Mouse (Mus musculus): ENCODE data around the gene 2510039O18Rik. TPM values are rescaled to one million over a fixed set of nuclear protein-coding genes. Genes with fewer than 3 reads are reported as not detected.
A peak's percentile ranks its signal among the peaks of the same experiment; 100 is the strongest.

The 2510039O18Rik gene
- total and polyA plus RNA-seq, 3 experiments = 23.9 to 32.8 (median 27.9) TPM

DNA sequence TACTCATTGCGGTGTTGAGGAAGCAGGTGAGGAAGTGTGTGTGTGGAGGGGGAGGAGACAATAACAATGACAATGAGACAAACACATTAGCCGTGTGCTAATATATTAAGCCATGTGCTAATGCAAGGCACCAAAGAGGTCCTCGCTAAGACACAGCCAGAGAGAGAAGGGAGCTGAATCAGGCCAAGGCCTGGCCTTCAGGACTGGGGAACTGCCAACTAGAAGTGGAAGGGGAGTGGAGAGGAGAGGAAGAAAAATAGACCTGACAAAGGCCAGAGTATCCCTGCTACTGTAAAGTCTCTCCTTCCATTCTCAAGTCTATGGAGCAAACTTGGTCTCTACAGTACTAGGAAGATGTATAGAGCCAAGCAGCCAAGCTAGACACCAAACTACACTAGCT lies 37.1 kb upstream of the 2510039O18Rik start:
- no peak overlapping the region for H3K27ac ChIP-seq (ENCODE audit: insufficient read depth, low read depth)
- peak overlapping the region; percentile 92 for H3K9ac ChIP-seq (ENCODE audit: insufficient read depth, low read depth)
- peaks cover 10 to 15% of the 10 kb centered on the region in 2 experiments for H3K4me1 ChIP-seq (ENCODE audit: control insufficient read depth in 1 of 2, insufficient read depth in 2 of 2)
- no peak for TF ChIP-seq CHD2 (IDR thresholded peaks at IDR 0.05; ENCODE audit: low read length)
- no peak for TF ChIP-seq ZKSCAN1 (IDR thresholded peaks at IDR 0.05; ENCODE audit: borderline replicate concordance, low read depth, low read length)
- TF ChIP-seq SMC3 (IDR thresholded peaks at IDR 0.05; ENCODE audit: low read depth, low read length) = no peak
- TF ChIP-seq MYC (IDR thresholded peaks at IDR 0.05; ENCODE audit: low read depth, low read length) = no peak
- TF ChIP-seq MAZ (IDR thresholded peaks at IDR 0.05; ENCODE audit: low read depth, low read length) = no peak
- TF ChIP-seq ETS1 (conservative IDR thresholded peaks at IDR 0.05; ENCODE audit: low read depth, low read length) = no peak
- no peak for TF ChIP-seq MXI1 (IDR thresholded peaks at IDR 0.05; ENCODE audit: low read depth, low read length)
- no peak for TF ChIP-seq PAX5 (IDR thresholded peaks at IDR 0.05; ENCODE audit: low read length)
- TF ChIP-seq ZNF384 (IDR thresholded peaks at IDR 0.05; ENCODE audit: low read depth, low read length) = no peak
- no peak for TF ChIP-seq NELFE (IDR thresholded peaks at IDR 0.05; ENCODE audit: low read depth, low read length)
- peak overlapping the region; percentile 83 to 95 (median 93) for H3K4me3 ChIP-seq (replicated peaks in 1 of 3; ENCODE audit: low read depth in 2 of 3, low read length in 2 of 3, poor library complexity in 1 of 3)
- H3K9me3 ChIP-seq (replicated peaks; ENCODE audit: low read length) = no peaks in the 10 kb centered on the region
- peak overlapping the region; percentile 82 for H3K4me2 ChIP-seq (ENCODE audit: insufficient read depth, low read depth, poor library complexity, severe bottlenecking)
- in situ Hi-C loops (cut with MboI; ENCODE audit: low pct_ligation_motif_present, low pct_unique_long_range_greater_than_20kb, low sequenced_read_pairs) (no loop called here), dilution Hi-C loops (cut with MboI; ENCODE audit: extremely low pct_ligation_motif_present, extremely low pct_unique_long_range_greater_than_20kb, low sequenced_read_pairs) (no loop called here)
- peaks cover 4% of the 10 kb centered on the region; the same call in 1 of the 2 replicates for H3K79me2 ChIP-seq (replicated peaks; ENCODE audit: control insufficient read depth, extremely low read depth, insufficient read depth, poor library complexity, severe bottlenecking)
- peaks cover 2% of the 10 kb centered on the region for H3K27me3 ChIP-seq (replicated peaks)
- H3K36me3 ChIP-seq (replicated peaks in 1 of 2; ENCODE audit: control insufficient read depth in 1 of 2, insufficient read depth in 1 of 2, low read length in 1 of 2) = peaks cover 24 to 46% of the 10 kb centered on the region in 2 experiments
- DNase-seq (ENCODE audit: extremely low read depth) = no peak

DNA sequence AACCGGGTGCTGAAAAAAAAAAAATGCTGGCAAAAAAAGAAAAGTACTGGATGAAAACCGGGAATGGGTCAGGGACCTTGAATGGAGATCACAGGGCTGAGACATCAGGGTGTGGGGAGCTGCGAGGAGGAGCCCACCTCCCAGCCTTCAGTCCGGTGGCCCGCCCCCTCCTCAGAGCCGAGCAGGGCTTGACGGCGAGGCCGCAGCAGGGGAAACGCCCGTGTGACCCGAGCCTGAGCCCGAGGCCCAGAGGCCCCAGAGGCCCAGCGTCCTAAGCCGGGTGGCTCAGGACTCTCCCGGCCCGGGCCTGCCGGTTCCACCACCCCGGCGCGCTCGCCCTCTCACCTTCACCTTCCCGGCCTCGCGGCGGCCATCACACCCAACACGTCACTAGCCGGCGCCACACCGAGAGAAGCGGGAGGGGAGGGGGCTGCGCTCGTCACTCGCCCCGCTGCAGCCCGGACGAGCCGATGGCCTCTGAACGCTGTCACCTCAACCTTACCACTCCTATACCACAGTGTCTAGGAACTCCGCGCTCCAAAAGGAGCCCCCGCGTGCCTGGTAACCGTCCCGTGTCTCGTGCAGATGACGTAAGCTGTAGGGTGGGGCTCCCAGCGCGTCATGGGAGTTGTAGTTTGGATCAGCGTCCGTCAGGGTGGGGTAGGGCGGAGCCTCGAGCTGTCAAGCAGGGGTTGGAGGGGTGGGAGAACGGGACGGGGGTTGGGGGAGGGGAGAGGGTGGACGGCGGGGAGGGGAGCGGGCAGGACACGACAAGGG lies 36.2 kb upstream of the 2510039O18Rik start, which contains the start of gene Mfn2:
Gene Mfn2 (minus strand): TSS at position 392 of the 777 bp plus-strand sequence.
- Histone ChIP-seq H3K9me3 (replicated peaks; ENCODE audit: low read length) (no peaks in the 10 kb centered on the region), H3K27ac (ENCODE audit: insufficient read depth, low read depth) (peak within 1 kb of the TSS; percentile 82), H3K4me2 (ENCODE audit: insufficient read depth, low read depth, poor library complexity, severe bottlenecking) (peak within 1 kb of the TSS; percentile 82), H3K36me3 (replicated peaks in 1 of 2; ENCODE audit: control insufficient read depth in 1 of 2, insufficient read depth in 1 of 2, low read length in 1 of 2) (peaks cover 17 to 37% of the 10 kb centered on the region in 2 experiments), H3K4me3 (replicated peaks in 1 of 3; ENCODE audit: low read depth in 2 of 3, low read length in 2 of 3, poor library complexity in 1 of 3) (peak within 1 kb of the TSS; percentile 83 to 95 (median 93)), H3K9ac (ENCODE audit: insufficient read depth, low read depth) (peak within 1 kb of the TSS; percentile 92), H3K4me1 (ENCODE audit: control insufficient read depth in 1 of 2, insufficient read depth in 2 of 2) (peaks cover 10 to 15% of the 10 kb centered on the region in 2 experiments), H3K27me3 (replicated peaks) (peaks cover 8% of the 10 kb centered on the region), H3K79me2 (replicated peaks; ENCODE audit: control insufficient read depth, extremely low read depth, insufficient read depth, poor library complexity, severe bottlenecking) (peaks cover 4% of the 10 kb centered on the region; the same call in 1 of the 2 replicates)
- peak; percentile 86 for DNase-seq (ENCODE audit: extremely low read depth)
- dilution Hi-C loops (cut with MboI; ENCODE audit: extremely low pct_ligation_motif_present, extremely low pct_unique_long_range_greater_than_20kb, low sequenced_read_pairs) = no loop called here
- in situ Hi-C loops (cut with MboI; ENCODE audit: low pct_ligation_motif_present, low pct_unique_long_range_greater_than_20kb, low sequenced_read_pairs) = no loop called here
- TF ChIP-seq MAZ (IDR thresholded peaks at IDR 0.05; ENCODE audit: low read depth, low read length) = peak; percentile 99
- no peak for TF ChIP-seq UBTF (IDR thresholded peaks at IDR 0.05; ENCODE audit: low read depth, low read length)
- TF ChIP-seq JUND (conservative IDR thresholded peaks at IDR 0.05; ENCODE audit: low read depth, low read length) = no peak
- TF ChIP-seq RAD21 (IDR thresholded peaks at IDR 0.05; ENCODE audit: low read depth, low read length) = no peak
- TF ChIP-seq ELF1 (IDR thresholded peaks at IDR 0.05; ENCODE audit: low read depth, low read length) = peak; percentile 65
- TF ChIP-seq HCFC1 (IDR thresholded peaks at IDR 0.05; ENCODE audit: low read depth, low read length) = peak; percentile 96
- no peak for TF ChIP-seq EP300 (IDR thresholded peaks at IDR 0.05; ENCODE audit: low read length)
- TF ChIP-seq BHLHE40 (IDR thresholded peaks at IDR 0.05; ENCODE audit: low read depth, low read length) = peak; percentile 69
- no peak for TF ChIP-seq PAX5 (IDR thresholded peaks at IDR 0.05; ENCODE audit: low read length)
- TF ChIP-seq POLR2A (IDR thresholded peaks at IDR 0.05; ENCODE audit: low read depth, low read length) = peak; percentile 66; the same call in 1 of the 2 replicates
- no peak for TF ChIP-seq ZKSCAN1 (IDR thresholded peaks at IDR 0.05; ENCODE audit: borderline replicate concordance, low read depth, low read length)
- TF ChIP-seq USF2 (conservative IDR thresholded peaks at IDR 0.05; ENCODE audit: low read depth, low read length) = no peak
- TF ChIP-seq TCF12 (IDR thresholded peaks at IDR 0.05; ENCODE audit: low read depth, low read length) = peak; percentile 63
- peak; percentile 39; the same call in 1 of the 2 replicates for TF ChIP-seq MAX (IDR thresholded peaks at IDR 0.05; ENCODE audit: low read length)
- TF ChIP-seq MXI1 (IDR thresholded peaks at IDR 0.05; ENCODE audit: low read depth, low read length) = peak; percentile 76
- TF ChIP-seq SIN3A (IDR thresholded peaks at IDR 0.05; ENCODE audit: low read length) = peak; percentile 93
- TF ChIP-seq E2F4 (IDR thresholded peaks at IDR 0.05; ENCODE audit: insufficient replicate concordance, low read depth, low read length) = no peak
- TF ChIP-seq JUN (IDR thresholded peaks at IDR 0.05; ENCODE audit: insufficient read depth, low read depth, low read length) = no peak
- peak; percentile 68; the same call in 1 of the 2 replicates for TF ChIP-seq CHD2 (IDR thresholded peaks at IDR 0.05; ENCODE audit: low read length)
- TF ChIP-seq KAT2A (IDR thresholded peaks at IDR 0.05; ENCODE audit: insufficient replicate concordance, low read length) = peak; percentile 95; the same call in 1 of the 2 replicates
- TF ChIP-seq TBP (conservative IDR thresholded peaks at IDR 0.05; ENCODE audit: low read depth, low read length) = no peak
- TF ChIP-seq ETS1 (conservative IDR thresholded peaks at IDR 0.05; ENCODE audit: low read depth, low read length) = no peak
- TF ChIP-seq GABPA (IDR thresholded peaks at IDR 0.05; ENCODE audit: insufficient replicate concordance, low read depth, low read length) = peak; percentile 55; the same call in 1 of the 2 replicates
- TF ChIP-seq ZC3H11A (IDR thresholded peaks at IDR 0.05; ENCODE audit: low read depth, low read length) = no peak
- no peak for TF ChIP-seq MYC (IDR thresholded peaks at IDR 0.05; ENCODE audit: low read depth, low read length)
- TF ChIP-seq NRF1 (IDR thresholded peaks at IDR 0.05; ENCODE audit: low read depth, low read length) = no peak
- TF ChIP-seq POLR2AphosphoS2 (IDR thresholded peaks at IDR 0.05; ENCODE audit: low read depth, low read length) = no peak

All from CH12.LX (cell line).